Mouse (Mus musculus) hindbrain, embryonic 12.5 days (tissue): ENCODE measurements around the gene Nr2c1. TPM values are rescaled to one million over a fixed set of nuclear protein-coding genes. Genes with fewer than 3 reads are reported as not detected.

Experiments used
- ATAC-seq: fragments of 200-750 bp; cut with Nextera tagmentation; 2 replicates; pipeline ENCODE4 v1.8.0; 2017; ENCODE audit warnings: moderate TSS enrichment; ENCODE audit not compliant: low FRiP score
- H3K27ac ChIP-seq: fragments of 300-500 bp; sonication (generic); 2 replicates; pipeline ENCODE4 v1.5.1; 2016; ENCODE audit warnings: mild to moderate bottlenecking
- H3K27me3 ChIP-seq: fragments of 300-500 bp; sonication (generic); 2 replicates; pipeline ENCODE4 v1.6.1; 2016; ENCODE audit warnings: mild to moderate bottlenecking
- H3K36me3 ChIP-seq: fragments of 300-500 bp; sonication (generic); 2 replicates; pipeline ENCODE4 v1.6.1; 2016; ENCODE audit warnings: mild to moderate bottlenecking
- H3K4me1 ChIP-seq: fragments of 300-500 bp; sonication (generic); 2 replicates; pipeline ENCODE4 v1.6.1; 2016
- H3K4me2 ChIP-seq: fragments of 300-500 bp; sonication (generic); replicated peaks from 2 replicates; pipeline ENCODE4 v1.6.1; 2016; ENCODE audit warnings: mild to moderate bottlenecking
- H3K4me3 ChIP-seq: fragments of 300-500 bp; sonication (generic); 2 replicates; pipeline ENCODE4 v1.5.1; 2016; ENCODE audit warnings: mild to moderate bottlenecking
- H3K9ac ChIP-seq: fragments of 300-500 bp; sonication (generic); 2 replicates; pipeline ENCODE4 v1.6.1; 2016; ENCODE audit warnings: mild to moderate bottlenecking, moderate library complexity
- H3K9me3 ChIP-seq: fragments of 300-500 bp; sonication (generic); replicated peaks from 2 replicates; pipeline ENCODE4 v1.6.1; 2016; ENCODE audit warnings: mild to moderate bottlenecking
- WGBS: fragments of 180-500 bp; shearing (Covaris S2); methylation state at CpG from one replicate; pipeline ENCODE4 v1.1.7; 2016; 5-methylcytosine and 5-hydroxymethylcytosine counted together
- polyA plus RNA-seq: library from polyadenylated mRNA; unstranded; fragments of >200 nt; fragmentation: Nextera tagmentation; extraction: Ambion mirVana; gene quantifications from 2 replicates; pipeline ENCODE4 v1.2.1, GENCODE M21; 2016

The Nr2c1 gene
- polyA plus RNA-seq, 1 experiment from 2014 or later = 12.2 TPM

DNA sequence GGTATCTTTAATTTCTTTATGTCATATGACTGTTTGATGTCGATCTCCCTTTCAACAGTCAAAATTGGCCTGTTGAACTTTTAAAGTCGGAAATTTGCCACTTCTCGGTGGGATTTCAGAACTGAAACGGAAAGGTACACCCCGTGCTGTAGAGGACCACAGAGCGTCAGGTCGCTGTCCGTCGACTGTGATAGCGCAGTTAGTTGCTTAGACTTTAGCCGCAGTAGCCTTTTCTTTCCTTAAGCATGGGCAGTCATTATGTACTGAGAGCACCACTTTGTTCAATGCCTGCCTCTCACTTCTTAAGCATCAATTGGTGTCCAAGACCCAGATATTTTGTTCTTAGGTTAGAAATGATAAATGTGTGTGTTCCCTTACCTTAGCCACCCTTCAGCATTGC, 24.3 kb downstream of the Nr2c1 start:
- WGBS = 54% methylated on average over 11 of the region's 11 CpGs
- Histone ChIP-seq H3K27me3 (no peaks in the 10 kb centered on the region), H3K36me3 (peaks cover 57% of the 10 kb centered on the region), H3K27ac (0 out of 2 replicates have a peak overlapping the region, but pooled peaks have one; percentile 8), H3K4me1 (peaks cover 22% of the 10 kb centered on the region), H3K9ac (no peak overlapping the region), H3K4me3 (no peak overlapping the region), H3K9me3 (peaks cover 4% of the 10 kb centered on the region; the same call in 1 of the 2 replicates), H3K4me2 (peak overlapping the region; percentile 11; the same call in 1 of the 2 replicates)
- ATAC-seq = no peak

DNA sequence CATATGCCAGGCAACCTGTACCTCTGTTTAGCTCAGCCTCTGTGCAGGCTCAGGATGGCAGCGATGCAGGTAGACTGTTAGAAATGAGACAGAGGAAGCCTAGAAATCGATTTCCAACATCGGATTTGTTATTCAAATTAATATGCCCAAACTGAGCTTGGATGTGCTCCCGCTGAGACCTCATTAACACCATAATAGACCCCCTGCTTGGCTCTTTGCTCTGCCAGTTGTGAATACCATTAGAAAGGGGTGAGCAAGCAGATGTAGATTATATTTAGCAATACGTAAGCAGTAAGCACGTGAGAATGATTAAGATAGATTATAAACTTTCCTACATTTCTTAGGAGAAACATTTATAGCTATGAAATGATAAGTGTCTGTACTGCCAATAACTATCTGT, 24.9 kb downstream of the Nr2c1 start:
- peaks cover 22% of the 10 kb centered on the region for H3K4me1 ChIP-seq
- H3K4me2 ChIP-seq = no peak overlapping the region
- peaks cover 4% of the 10 kb centered on the region; the same call in 1 of the 2 replicates for H3K9me3 ChIP-seq
- no peak overlapping the region for H3K9ac ChIP-seq
- no peaks in the 10 kb centered on the region for H3K27me3 ChIP-seq
- H3K36me3 ChIP-seq = peaks cover 52% of the 10 kb centered on the region
- ATAC-seq = 0 out of 2 replicates have a peak, but pooled peaks have one; percentile 64
- H3K4me3 ChIP-seq = no peak overlapping the region
- 25% methylated on average over 6 of the region's 6 CpGs for WGBS
- H3K27ac ChIP-seq = no peak overlapping the region

DNA sequence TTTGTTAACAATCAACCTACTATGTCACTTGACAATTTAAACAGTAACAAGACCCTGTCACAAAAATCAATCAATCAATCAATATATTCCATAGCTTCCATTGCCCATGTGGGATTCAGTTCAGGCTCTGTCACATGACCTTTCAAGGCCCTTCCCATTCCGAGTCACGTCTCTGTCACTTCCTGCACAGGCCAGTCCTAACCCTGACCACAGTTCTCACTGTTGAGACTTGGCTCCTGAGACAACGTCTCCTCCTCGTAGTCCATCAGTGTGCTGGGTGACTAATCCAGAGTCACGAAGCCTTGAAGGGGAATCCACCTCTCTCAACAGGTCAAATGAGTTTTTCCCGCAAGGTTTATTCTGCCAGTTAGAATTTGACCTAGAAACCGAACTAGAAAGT, 26.8 kb downstream of the Nr2c1 start:
- peaks cover 4% of the 10 kb centered on the region; the same call in 1 of the 2 replicates for H3K9me3 ChIP-seq
- no peak overlapping the region for H3K4me2 ChIP-seq
- no peak overlapping the region for H3K9ac ChIP-seq
- H3K27ac ChIP-seq = no peak overlapping the region
- ATAC-seq = no peak
- 92% methylated on average over 7 of the region's 7 CpGs for WGBS
- H3K36me3 ChIP-seq = peaks cover 35% of the 10 kb centered on the region
- H3K4me1 ChIP-seq = peaks cover 22% of the 10 kb centered on the region
- no peaks in the 10 kb centered on the region for H3K27me3 ChIP-seq
- H3K4me3 ChIP-seq = no peak overlapping the region

DNA sequence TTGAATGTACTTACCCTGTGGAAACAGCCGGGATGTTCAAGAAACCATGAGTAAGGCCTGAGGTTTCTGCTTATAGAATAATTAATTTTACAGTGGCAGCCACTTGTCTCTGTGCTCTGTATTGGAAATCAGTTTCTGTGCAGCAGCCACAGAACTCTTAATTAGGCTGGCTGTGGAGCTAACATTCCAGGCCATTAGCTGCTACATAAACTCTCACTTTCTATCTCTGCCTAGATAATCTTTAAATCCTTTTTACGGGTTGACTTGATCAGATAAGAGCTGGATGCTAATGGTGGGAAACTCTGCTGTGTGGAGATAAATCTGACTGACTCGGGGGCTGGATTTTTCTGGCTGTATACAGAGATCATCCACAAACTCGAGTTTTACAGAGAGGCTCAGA, 35.4 kb downstream of the Nr2c1 start:
- no peak overlapping the region for H3K9ac ChIP-seq
- 61% methylated on average over 4 of the region's 4 CpGs for WGBS
- H3K4me1 ChIP-seq = peaks cover 4% of the 10 kb centered on the region; the same call in 1 of the 2 replicates
- no peaks in the 10 kb centered on the region for H3K9me3 ChIP-seq
- H3K4me3 ChIP-seq = no peak overlapping the region
- no peaks in the 10 kb centered on the region for H3K27me3 ChIP-seq
- H3K27ac ChIP-seq = no peak overlapping the region
- no peak overlapping the region for H3K4me2 ChIP-seq
- ATAC-seq = no peak
- peaks cover 41% of the 10 kb centered on the region for H3K36me3 ChIP-seq

DNA sequence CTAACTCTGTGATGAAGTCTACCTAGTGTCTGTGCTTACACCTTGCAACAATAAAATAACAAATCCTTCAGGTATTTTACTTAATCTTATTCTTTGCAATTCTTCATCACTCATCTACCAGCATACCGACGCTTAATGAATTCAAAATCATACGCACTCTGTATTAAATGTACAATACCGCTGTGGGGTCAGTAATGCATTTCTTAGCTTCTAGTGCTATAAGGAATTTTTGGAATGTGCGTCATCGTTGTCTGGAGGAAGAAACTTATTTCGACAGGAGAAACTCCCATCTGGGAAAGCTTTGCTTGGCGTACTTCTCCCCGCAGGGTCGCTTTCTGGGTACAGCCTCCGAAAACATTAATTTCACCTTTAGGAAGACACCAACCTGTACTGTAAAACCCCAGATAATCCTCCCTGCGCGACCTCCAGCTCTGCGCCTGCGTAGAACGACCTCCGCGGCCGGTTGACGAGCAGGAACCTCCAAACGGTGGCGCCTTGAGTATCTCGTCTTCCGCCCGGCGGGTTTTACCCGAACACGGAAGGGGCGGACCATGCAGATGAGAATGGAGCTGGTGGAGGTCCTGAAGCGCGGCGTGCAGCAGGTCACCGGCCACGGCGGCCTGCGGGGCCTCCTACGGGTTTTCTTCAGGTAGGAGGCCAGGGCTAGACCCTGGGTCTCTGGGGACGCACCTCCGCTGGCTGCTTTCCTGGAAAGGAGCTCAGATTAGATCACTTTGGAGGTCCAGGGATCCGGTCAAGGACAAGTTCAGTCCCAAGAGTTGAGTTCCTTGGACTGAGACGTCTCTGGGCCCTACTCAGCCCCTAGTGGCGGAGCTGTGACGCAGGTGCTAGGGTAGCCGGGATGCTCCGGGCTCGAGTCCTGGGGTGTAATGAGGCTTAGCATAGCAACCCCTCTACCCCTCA, 50.9 kb downstream of the Nr2c1 start, which contains the start of gene Ndufa12:
Gene Ndufa12, plus strand, starts transcription at position 239 of the 924 bp plus-strand sequence.
- Histone ChIP-seq H3K27ac (peak within 1 kb of the TSS; percentile 70), H3K4me3 (peak within 1 kb of the TSS; percentile 61), H3K9ac (peak within 1 kb of the TSS; percentile 68), H3K9me3 (no peaks in the 10 kb centered on the region), H3K4me2 (peak within 1 kb of the TSS; percentile 81), H3K27me3 (no peaks in the 10 kb centered on the region), H3K4me1 (peaks cover 8% of the 10 kb centered on the region), H3K36me3 (peaks cover 34% of the 10 kb centered on the region)
- WGBS = under 1% methylated on average over 46 of the region's 46 CpGs
- ATAC-seq = peak; percentile 95

DNA sequence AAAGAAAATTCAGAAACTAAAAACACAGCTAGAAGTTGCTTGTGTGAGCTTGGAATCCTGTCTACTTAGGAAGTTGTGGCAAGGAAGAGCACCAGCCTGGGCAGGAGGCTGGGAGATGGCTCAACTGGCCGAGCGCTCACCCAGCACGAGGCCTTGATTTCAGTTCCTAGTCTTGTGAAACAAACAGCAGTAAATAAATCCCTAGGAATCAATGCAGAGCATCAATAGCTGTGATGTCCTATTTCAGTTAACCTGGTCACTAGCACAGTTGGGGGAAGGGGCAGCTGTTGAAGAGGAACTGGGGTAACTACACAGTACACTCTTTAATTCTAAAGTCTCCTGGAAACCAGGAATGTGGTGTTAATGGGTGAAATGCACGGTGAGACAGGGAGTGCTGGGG, 57.1 kb downstream of the Nr2c1 start:
- H3K4me1 ChIP-seq = peaks cover 2% of the 10 kb centered on the region; the same call in 1 of the 2 replicates
- H3K27me3 ChIP-seq = no peaks in the 10 kb centered on the region
- no peaks in the 10 kb centered on the region for H3K9me3 ChIP-seq
- no peak overlapping the region for H3K27ac ChIP-seq
- H3K9ac ChIP-seq = no peak overlapping the region
- no peak for ATAC-seq
- H3K4me3 ChIP-seq = no peak overlapping the region
- H3K4me2 ChIP-seq = no peak overlapping the region
- WGBS = 84% methylated on average over 4 of the region's 4 CpGs
- peaks cover 58% of the 10 kb centered on the region for H3K36me3 ChIP-seq

DNA sequence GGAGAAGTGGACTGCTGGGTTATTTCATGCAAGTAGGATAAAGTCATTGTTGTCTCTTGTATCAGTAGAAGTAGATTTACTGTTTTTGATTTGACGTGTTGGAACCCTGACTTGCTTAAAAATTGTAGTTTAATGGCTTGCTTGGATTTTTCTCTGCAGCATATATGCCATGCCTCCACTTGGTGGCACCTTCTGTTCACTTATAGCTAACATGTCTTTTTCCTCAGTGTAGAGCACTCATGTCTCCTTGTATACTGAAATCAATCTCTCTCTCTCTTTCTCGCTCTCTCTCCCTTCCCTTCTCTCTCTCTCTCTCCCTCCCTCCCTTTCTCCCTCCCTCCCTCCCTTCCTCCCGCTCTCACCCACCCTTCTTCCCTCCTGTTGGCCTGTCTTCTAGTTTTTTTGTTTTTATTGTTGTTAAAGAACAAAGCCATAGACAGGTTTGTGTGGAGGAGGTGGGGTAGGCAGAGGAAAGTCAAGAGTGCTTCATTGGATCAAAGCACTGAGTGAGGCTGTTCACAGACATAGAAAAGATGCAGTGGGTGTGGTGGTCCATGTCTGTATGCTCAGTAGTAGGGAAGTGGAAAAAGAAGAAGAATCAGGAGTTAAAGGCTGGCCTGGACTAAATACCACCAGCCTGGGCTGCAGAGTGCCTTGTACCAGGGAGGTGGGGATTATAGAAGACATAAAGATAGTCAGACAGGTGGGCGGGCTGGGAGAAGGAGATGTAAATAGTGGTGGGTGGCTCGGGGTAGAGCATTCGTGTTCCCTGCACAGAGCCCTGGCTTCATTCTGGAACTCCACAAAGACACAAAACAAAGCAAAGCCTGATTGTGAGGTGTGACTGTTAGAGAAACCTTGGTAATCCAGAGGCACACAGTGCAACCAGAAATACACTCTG, 63.1 kb downstream of the Nr2c1 start:
- Histone ChIP-seq H3K4me1 (peaks cover 5% of the 10 kb centered on the region; the same call in 1 of the 2 replicates), H3K9ac (no peak overlapping the region), H3K9me3 (no peaks in the 10 kb centered on the region), H3K4me3 (no peak overlapping the region), H3K36me3 (peaks cover 35% of the 10 kb centered on the region), H3K4me2 (no peak overlapping the region), H3K27ac (no peak overlapping the region), H3K27me3 (no peaks in the 10 kb centered on the region)
- 72% methylated on average over 6 of the region's 6 CpGs for WGBS
- peak; percentile 68 for ATAC-seq

DNA sequence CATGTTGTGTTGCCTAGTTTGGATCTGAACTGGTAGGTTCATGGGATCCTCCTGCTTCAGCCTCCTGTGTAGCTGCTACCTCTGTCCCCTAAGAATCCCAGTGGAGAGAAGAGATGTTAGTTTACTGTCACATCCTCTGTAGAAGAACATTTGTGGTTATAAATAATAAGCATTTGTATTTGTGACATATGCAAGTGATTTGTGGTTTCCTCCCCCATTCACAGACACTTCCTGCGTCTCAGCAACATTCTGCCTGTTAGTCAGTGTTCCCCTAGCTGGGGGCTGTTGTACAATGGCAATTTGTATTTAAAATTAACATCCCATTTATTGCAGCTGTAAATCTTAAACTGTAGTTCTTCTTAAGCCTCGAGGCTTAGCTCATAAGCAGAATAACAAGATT, 63.9 kb downstream of the Nr2c1 start:
- Histone ChIP-seq H3K9me3 (no peaks in the 10 kb centered on the region), H3K4me3 (no peak overlapping the region), H3K4me1 (peaks cover 5% of the 10 kb centered on the region; the same call in 1 of the 2 replicates), H3K4me2 (no peak overlapping the region), H3K9ac (no peak overlapping the region), H3K36me3 (peaks cover 28% of the 10 kb centered on the region), H3K27ac (no peak overlapping the region), H3K27me3 (no peaks in the 10 kb centered on the region)
- no peak for ATAC-seq
- WGBS = 86% methylated on average over 2 of the region's 2 CpGs

DNA sequence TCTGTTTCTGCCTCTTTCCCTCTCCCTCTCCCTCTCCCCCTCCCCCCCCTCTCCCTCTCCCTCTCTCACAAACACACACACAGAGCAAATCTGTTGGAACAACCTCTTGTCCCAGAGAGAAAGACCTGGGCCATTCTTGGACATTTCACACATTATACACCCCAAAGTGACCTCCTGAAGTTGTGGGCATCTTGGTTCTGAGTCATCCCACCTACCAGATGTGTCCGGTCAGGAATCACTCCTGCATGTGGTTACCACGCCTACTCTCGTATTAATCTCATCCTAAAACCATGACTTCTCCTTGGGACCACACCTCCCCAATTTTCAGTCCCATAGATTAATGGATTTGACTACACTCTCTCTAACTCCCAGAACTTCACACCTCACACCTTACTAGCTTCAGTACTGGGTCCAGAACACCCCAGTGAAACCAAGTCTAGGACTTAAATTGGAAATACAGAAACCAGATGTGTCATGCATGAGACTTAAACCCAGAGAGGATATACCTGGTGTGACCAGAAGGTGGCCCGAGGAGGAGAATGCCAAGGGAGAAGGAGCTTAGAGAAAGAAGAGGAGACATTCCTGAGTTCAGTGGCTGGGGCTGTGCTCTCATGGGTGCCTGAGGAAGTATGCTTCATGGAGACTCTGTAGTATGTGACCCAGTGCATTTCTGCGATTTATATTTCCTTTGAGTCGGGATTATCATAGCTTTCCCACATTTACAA, 77.4 kb downstream of the Nr2c1 start:
- H3K27me3 ChIP-seq = no peaks in the 10 kb centered on the region
- WGBS = 81% methylated on average over 6 of the region's 6 CpGs
- no peak overlapping the region for H3K4me3 ChIP-seq
- peaks cover 8% of the 10 kb centered on the region for H3K36me3 ChIP-seq
- H3K4me2 ChIP-seq = no peak overlapping the region
- ATAC-seq = no peak
- H3K9ac ChIP-seq = no peak overlapping the region
- peaks cover 2% of the 10 kb centered on the region for H3K4me1 ChIP-seq
- no peaks in the 10 kb centered on the region; the same call in 1 of the 2 replicates for H3K9me3 ChIP-seq
- H3K27ac ChIP-seq = no peak overlapping the region

DNA sequence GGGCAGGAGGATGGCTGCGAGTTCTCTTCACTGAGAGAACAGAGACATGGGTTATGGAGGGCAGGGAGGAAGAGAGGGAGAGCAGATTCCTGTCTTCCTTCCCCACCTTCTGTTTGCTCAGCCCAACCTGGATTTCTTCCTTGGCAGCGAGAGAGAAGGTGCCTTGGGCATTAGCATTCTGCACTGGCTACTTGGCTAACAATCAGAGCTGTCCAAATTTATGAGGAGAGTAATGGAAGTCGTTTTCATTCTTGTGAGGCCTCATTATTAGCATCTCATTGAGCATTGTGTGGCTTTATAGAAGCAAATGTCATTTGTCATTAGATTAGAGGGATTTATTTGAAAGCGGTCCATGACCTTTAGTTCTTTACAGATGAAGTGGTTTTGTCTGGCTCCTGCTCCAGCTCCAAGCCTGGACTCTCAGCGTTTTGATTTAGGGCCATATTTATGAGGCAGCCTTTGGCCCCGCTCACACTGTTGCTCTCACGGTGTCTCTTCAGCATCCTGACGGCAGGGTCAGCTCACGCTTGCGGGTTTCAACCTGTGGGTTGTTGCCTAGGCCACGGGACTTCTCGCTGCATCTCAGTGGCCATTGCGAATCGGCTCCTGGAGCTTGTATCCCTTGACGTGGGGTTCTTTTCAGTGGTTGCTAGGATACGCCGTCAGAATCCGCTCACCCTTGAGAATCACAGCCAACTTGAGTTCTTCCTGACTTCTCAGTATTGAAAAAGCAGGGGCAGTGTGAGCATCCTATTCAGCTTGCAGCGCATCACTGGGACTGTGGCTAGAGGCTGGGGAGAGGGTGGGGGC, 82.6 kb downstream of the Nr2c1 start:
- Histone ChIP-seq H3K4me3 (no peak overlapping the region; the same call in 1 of the 2 replicates), H3K27me3 (no peaks in the 10 kb centered on the region), H3K4me2 (peak overlapping the region; percentile 40), H3K9ac (no peak overlapping the region), H3K4me1 (peaks cover 16% of the 10 kb centered on the region), H3K9me3 (no peaks in the 10 kb centered on the region; the same call in 1 of the 2 replicates), H3K36me3 (no peaks in the 10 kb centered on the region), H3K27ac (peak overlapping the region; percentile 79)
- 29% methylated on average over 19 of the region's 19 CpGs for WGBS
- ATAC-seq = peak; percentile 90

DNA sequence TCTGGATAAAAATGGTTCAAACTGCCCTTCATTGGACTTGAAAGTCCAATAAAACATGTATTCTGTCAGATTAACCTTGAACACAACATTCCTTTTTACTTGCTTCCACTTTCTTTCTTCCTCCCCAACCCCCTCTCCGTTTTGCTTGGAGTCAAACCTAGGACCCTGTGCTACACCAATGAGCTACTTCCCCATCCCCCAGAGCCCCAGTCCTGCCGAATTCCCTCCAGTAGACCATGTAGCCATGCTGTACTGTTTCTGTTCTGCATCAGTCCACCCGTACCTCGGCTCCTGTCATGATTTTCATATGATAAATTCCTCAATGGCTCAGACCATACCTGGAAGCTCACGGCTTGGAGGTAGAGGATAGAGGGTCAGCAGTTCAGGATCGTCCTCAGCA, 83.2 kb downstream of the Nr2c1 start:
- Histone ChIP-seq H3K36me3 (no peaks in the 10 kb centered on the region), H3K4me3 (no peak overlapping the region), H3K4me1 (peaks cover 16% of the 10 kb centered on the region), H3K27ac (peak overlapping the region; percentile 79), H3K4me2 (peak overlapping the region; percentile 40), H3K9me3 (no peaks in the 10 kb centered on the region; the same call in 1 of the 2 replicates), H3K9ac (no peak overlapping the region), H3K27me3 (no peaks in the 10 kb centered on the region)
- 44% methylated on average over 6 of the region's 6 CpGs for WGBS
- peak; percentile 64 for ATAC-seq
